Mouse (Mus musculus) CH12F3 (cell line): ENCODE measurements around the gene Timm8a2.
"Not testable (repeated sequence)": the region's sequence is repeated elsewhere in the genome, so short reads cannot be mapped to it uniquely, and the experiment has no call there.

Source experiments
- in situ Hi-C: fragments of 300-500 bp; cut with MboI; formaldehyde crosslinking; loops from 2 replicates; pipeline ENCODE4 v1.14.3; 2020; ENCODE audit warnings: low sequenced_read_pairs

Gene Timm8a2

DNA sequence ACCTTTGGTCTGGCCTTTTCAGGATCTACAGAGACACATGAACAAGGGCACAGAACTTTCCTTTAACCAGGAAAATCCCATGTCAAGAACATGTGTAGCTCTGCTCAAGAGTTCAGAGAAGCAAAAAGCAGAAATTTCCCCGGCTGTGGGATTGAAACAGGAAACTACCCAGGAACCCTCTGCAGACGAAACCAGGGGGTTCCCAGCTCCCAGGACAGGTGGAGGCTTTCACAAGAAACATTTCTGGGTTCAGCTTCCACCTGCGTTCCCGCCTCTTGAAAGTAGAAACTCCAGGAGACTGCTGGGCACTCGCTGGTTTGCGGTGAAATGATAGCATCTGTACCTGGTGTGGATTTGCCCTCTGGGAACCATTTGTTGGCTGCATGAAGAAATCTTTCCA, 22.4 kb downstream of the Timm8a2 start:
- in situ Hi-C loops: no loop called here

DNA sequence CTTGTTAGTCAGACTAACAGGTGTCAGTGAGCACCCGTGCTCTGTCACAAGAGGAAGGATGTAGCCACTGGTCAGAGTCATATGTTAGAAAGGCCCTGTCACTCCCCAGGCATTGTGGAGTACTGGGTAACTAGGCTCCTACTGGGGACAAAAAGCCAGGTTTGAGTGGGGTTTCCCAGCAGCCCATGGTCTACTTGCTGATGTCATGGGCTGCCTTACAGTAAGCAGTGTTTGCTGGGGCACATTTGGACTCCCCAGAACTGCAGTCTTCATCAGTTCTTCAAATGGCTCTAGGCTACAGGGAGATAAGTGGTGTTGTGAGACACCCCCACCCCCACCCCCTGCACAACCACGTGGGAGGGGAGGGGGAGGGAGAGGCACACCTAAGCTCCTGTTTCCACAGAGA, 23.5 kb downstream of the Timm8a2 start:
- in situ Hi-C loops: no loop called here

DNA sequence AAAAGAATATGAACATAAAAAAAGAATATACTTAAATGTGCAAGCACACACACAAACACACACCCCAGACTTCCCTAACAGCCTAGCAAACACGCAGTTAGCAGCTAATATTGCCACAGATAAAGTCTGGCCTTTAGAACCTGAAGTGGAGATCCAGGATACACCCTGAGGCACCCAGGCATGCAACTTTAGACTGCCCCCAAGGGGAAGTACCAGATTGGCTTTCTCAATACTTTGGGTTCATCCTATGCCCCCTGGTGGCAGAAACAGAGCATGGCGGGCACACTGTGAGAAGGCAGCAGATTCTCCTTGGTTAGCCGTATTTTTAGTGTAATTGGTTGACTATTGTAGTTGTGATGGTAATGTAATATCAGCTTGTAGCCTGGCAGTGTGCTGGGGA, 26.2 kb downstream of the Timm8a2 start:
- in situ Hi-C loops: loop anchor here (5.0 kb wide), 2 partner anchors 128 to 193 kb away; no protein-coding TSS in a partner anchor

DNA sequence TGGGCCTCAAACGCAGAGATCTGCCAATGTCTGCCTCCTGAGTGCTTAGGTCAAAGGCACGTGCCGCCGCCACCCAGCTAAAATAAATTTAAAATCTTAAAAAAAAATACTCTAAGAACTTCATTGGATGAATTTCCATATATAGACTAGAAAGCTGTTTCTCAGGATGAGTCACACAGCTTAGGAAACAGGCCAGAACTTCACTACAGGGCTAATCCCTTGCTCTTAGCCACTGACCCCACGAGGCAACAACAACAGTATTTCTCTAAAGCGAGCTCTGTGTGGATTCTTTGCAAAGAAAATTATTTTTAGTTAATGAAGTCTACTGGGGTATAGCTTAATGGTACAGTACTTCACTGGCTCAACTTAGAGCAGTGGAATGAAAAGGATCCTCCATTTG, 26.9 kb downstream of the Timm8a2 start:
- in situ Hi-C loops: loop anchor here (5.0 kb wide), 2 partner anchors 129 to 194 kb away; no protein-coding TSS in a partner anchor

DNA sequence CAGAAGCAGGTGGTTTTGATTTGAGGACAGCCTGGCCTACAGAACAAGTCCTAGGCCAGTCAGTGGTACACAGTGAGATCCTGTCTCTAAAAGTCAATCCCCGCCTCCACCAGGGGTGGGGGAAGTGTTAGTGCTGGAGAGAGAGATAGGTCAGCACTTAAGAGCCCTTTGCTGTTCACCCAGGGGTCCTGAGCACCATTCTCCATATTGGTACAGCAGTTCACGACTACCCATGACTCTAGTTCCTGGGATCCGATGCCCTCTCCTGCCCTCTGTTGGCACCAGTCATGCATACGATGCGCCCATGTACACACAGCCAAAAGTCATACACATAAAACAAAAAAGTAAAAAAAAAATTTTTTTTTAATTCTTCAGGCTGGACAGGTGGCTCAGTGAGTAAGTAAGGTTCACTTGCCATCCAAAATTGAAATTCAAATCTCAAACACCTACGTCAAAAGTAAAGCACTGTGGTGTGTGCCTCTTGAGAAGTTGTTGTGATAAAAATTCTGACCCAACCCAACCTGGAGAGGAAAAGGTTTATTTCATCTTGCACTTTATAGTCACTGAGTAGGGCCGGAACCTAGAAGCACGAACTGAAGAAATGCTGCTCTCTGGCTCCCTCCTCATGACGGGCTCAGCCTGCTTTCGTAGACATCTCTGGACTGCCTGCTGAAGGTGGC, 28.1 kb downstream of the Timm8a2 start:
- in situ Hi-C loops: loop anchor here (5.0 kb wide), 2 partner anchors 130 to 195 kb away; no protein-coding TSS in a partner anchor

DNA sequence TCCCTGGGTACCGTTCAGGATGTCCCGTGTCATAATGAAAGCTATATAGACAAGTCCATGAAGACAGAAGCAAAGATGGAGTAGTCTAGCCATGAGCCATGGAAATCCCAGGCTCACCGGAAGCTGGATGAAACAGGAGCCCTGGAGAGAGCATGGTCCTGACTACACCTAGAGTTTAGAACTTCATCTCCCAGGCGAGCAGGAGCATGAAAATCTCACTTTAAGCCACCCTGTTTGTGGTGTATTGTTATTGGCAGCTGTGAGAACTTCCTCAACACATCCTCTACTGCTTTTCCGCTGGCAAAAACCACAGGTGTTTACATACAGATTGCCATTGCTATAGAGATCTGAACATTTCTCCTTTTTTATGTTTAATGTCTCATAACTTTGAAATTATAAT, 29.1 kb downstream of the Timm8a2 start:
- in situ Hi-C loops: loop anchor here (5.0 kb wide), 2 partner anchors 131 to 196 kb away; no protein-coding TSS in a partner anchor

DNA sequence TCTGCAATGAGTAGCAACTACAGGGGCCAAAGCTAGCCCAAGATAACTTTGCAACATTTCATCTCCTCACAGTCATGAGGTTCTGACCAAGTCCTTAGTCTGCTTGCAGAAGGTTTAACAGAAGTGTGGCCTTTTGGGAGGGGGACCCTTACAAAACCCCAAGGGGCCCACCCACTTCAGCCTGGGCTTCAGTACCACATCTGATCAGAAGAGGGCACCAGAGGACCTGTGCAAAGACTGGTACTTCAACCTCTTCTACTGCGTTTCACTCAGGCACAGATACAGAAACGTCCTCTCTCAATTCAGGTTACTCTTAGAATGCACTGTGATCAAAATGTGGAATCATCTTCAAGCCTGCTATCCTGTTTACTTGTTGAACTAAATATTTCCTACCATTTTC, 30.0 kb downstream of the Timm8a2 start:
- in situ Hi-C loops: loop anchor here (5.0 kb wide), 2 partner anchors 132 to 197 kb away; no protein-coding TSS in a partner anchor

DNA sequence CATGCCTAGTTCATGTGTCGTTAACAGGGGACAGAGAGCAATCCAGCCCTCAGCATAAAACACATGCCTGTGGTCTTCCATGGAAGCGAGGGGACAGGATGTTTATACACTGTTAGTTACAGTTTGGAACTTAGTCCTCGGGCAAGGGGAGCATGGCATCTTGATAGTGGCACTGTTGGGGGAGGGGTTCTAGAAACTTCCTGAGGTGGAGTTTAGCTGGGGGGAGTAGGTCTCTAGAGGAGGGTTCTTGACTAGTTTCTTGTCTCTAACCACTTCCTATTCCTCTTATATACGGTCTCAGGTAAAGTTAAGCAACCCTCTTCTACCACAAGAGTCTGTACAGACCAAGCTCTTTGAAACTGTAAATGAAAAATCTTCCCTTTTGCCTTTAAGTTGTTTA, 31.8 kb downstream of the Timm8a2 start:
- in situ Hi-C loops: no loop called here

DNA sequence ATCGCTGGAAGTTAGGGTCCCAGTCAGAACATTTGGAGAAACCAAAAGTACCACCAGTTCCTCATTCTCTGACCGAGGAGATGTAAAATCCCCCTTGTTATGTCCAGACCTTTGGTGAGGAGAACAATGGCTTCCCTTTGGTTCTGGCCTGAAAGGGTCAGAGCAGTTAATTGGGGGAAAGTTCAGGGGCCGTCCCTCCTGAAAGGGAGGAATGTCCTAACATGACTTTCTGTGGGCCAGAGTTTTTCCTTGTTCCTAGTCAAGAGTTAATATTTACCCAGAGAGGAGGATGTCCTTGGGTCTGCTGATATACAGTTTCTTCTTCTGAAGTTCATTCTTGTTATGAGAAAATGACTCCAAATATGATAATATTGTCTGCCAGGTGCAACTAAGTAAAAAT, 33.6 kb downstream of the Timm8a2 start:
- in situ Hi-C loops: not testable (repeated sequence)

DNA sequence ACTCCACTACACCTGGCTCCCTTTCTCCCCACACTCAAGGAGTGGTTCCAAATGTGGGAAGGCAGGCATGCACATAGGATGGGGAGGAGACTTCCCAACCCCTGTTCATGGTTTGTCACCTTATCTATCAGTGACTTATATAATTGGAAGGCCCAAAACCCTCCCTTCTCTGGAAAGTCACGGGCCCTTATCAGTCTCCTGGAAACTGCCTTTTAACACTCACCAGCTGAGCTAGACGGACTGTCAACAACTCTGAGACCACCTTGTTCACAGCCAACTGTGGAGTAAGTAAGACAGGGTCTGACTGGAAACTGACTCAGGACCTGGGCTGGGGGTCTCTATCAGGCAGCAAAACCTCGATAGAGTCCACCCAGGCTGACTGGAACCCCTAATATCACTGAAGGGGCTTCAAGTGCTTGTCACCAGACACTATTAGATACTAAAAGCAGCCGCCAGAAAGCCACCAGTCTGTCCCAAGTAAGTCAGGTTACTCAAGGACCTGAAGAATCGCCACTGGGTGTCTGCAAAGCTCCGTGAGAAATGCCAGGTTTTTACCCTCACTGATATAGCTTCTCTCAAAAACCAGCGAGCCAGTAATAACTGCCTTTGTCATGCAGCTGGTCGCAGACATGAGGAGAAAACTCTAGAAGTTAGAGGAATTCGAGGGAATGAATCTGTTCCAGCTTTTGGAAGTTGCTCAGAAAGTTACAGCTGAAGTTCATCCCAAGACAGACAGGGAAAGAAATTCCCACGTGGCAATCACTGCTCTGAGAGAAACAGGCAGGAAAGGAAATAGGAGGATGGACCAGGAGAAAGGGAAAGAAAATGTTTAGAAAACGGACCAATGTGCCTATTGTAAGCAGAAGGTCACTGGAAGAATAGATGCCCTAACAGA, 34.6 kb downstream of the Timm8a2 start:
- in situ Hi-C loops: no loop called here

DNA sequence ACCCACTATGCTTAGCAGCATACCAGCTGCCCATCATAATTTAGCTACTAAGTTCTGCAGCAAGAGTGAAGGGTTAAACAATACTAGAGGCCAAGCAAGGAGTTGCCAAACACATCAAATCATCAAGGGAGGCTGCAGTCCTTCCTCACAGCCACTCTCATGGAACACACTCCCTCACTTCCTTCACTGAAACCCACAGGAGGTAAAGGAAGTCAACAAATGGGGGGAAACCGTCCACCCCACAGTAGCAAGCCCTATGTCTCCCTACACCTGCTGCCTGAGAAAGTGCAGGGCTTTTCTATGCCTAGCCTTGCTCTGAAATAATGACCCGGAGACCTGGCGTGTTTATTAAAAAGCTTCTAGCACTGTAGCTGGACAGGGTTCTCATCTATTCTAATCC, 35.5 kb downstream of the Timm8a2 start:
- in situ Hi-C loops: no loop called here

DNA sequence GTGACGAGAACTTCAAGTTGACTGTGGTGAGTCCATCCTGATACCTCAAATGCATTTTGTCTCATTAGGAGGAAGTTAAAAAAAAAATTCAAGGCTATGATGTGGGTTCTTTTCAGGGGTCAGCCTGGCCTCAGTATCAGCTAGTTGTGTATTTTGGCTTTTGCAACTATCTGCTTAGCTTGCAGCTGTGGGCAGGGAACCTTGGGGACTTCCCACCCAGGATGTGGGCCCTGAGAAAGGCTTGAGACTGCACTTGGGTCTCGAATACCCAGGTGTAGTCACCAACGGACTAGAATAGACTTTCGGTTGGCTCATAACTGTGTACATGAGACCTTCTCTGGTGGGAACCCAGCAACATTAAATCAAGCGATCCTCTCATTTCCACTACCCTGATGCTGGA, 38.9 kb downstream of the Timm8a2 start:
- in situ Hi-C loops: no loop called here

DNA sequence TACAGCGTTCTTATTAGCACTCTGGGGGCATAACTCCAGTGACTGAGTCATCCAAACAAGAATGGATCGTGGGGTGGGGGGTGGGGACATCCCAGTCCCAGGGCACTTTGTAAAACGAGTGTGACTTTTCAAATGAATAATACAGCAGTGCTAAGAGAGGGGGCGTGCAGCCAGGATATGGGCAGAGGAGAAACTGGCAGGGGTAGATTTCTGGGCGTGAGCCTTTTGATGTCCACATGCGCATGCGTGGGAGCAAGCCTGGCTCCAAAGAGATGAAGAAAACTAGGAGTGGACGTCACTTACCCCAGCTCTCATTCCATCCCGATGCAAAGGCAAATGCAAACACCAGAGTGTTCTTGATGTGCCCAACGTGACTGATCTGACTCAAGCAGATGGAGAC, 39.9 kb downstream of the Timm8a2 start:
- in situ Hi-C loops: no loop called here

DNA sequence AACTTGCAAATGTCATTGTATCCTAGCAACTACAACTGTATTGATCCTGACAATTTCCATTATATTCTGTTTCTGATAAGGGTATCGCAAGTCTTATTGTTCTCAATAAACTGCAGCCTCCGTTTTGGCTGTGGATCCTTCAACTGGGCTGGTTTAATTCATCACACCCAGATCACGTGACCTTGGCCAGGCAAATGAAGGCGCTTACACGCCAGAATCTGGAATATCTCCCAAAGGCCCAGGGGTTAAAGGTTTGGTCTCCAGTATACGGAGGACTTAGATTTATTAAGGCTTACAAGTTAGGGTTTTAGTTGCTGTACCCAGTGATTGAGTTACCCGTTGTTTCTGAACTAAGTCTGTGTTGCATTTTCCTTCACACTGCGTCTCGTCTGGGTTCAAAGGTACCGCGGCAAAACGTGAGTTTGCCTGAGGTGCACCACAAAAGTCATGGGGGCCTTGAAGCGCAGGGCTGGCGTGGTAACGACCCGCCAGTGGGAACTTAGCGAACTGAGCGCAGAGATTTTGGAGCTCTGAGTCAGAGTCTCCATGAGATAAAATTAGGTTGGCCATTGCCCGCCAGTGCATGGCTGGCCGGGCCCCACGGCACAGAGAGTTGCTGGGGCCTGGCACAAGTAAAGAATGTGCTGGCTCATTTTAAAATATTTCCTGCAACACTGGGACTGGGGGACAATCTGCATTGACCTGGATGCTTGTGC, 41.2 kb downstream of the Timm8a2 start:
- in situ Hi-C loops: no loop called here

DNA sequence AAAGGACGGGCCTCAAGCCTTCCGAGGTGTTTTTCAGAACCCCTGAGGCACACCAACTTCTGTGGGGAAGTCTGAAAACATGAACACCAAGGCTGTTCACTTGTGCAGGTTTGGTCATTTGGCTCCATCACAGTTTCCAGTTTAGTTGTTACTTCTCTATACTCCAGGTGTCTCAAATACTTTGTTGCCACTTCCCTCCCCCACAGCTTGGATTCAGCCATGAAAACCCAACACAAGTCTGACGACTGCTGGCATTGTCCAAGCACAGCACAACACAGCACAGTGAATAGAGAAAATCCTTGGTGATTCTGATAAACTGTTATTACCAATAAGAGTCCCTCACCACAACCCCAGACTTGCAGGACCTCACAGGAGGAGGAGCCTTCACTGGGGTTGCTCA, 42.5 kb downstream of the Timm8a2 start:
- in situ Hi-C loops: no loop called here

DNA sequence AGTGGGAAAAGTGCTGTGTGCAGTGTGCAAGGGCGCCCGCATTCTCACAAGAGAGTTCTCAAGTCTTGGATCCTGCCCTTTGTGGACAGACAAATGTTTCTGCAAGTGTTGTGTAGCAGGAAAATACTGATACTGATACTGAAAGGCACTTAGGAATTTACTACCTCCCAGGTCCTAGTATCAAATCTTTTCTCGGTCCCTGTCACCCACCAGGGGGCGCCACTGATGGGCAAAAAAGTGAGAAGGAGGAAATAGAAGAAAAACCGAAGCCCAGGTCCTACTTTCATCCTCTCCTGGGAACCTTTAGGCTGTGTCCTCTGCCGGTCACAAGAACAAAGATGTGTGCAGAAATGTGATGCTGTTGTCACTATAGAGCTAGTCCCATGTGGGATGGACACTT, 45.0 kb downstream of the Timm8a2 start:
- in situ Hi-C loops: no loop called here

DNA sequence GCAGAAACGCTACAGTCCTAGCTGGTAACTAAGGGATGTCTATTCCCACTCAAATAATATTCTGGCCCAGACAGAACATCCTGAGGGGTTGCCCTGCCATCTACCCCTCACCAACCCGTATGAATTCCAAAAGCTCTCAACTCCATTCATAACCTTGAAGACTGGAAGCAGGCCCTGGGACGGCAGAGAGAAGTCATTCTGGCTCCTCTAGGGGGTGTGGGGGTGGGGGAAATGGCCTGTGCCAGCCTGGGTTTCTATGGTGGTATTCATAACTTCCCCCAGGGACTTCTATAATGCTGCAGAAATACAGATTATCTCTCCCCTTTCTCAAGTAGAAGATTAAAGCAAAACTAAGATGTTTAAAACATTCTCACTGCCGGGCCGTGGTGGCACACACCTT, 45.4 kb downstream of the Timm8a2 start:
- in situ Hi-C loops: no loop called here

DNA sequence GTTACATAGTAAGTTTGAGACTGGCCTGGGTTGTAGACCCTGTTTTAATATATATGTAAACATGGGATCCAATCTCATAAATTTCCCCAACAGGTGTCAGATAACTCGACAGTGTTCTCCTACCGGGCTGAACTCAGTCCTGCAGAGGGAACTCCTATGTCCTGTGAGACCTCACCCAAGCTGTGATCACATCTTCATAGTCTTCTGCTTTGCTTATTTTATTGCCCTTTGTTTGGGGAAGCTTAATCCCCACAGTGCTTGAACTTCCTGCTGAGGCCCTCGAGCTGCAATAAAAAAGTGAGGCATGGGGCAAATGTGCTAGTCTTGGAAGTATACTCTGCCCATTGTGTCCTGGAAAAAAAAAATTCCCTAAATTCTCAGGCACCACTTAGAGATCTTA, 46.8 kb downstream of the Timm8a2 start:
- in situ Hi-C loops: no loop called here

DNA sequence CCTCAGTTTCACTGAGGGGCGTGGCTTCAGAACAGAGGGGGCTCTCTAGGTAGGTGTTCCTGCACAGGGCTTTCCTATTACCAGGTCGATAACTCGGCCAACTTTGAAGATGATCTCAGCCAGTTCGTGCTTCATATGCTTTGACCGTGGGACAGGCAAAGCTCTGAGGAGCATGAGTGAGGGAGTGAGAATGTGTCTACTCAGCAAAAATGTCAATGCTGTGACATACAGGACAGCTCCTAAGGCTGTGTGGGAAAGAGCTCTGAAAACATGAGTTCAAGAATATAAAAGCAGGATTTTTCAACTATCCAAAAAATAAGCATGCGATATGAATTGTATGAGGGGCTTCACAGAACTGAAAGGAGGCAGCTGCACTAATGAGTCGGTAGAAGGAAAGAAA, 49.0 kb downstream of the Timm8a2 start:
- in situ Hi-C loops: no loop called here

DNA sequence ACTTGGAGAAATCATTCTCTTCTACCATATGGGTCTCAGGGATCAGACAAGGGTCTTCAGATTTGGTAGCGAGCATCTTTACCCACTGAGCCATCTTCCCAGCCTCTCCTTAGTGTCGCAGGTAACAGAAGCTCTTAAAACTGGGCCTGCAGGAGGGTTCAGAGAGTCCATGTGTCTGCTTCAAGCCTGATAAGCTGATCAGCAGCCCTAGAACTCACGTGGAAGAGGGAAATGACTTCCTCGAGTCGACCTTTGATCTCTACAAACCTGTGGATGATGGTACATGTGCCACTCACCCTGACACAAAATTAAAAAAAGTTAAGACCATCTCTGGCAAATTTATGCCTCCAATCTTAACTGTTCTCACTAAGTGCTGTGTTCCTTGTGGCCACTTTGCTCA, 53.5 kb downstream of the Timm8a2 start:
- in situ Hi-C loops: no loop called here
